Mouse (Mus musculus) kidney, postnatal 10 days (tissue): ENCODE measurements around the gene Dcps.

Experiments
- DNase-seq: peaks from one replicate; pipeline ENCODE4 v3.0.0; 2021; ENCODE audit warnings: mixed read lengths

The Dcps gene

GRCm38 (mm10) chr9:35131637-35132397 is 44.0 kb downstream of the Dcps start:
- DNase-seq = peak; percentile 61

DNA sequence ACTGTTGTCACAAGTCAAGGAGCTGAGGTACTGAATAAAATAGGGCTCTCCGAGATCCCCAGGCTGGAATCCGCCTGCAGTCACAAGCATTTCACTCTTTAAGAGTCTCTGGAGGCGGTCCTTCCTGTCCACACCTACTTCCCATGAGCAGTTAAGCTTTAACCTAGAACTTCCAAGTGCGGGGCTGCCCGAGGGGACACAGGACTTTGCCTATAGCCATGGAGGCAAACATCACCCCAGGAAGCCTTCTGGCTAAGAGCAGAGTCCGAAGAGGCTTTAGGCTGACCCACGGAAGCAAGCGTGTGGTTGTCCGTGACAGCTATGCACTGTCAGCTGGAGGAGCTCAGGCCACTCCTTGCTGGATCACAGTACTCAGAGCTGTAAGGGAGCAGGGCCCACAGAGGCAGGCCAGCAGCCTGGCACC is 46.9 kb downstream of the Dcps start:
- DNase-seq = peak; percentile 68

- DNase-seq = no peak
Measured at GRCm38 (mm10) chr9:35128564-35128963, 47.3 kb downstream of the Dcps start.

DNA sequence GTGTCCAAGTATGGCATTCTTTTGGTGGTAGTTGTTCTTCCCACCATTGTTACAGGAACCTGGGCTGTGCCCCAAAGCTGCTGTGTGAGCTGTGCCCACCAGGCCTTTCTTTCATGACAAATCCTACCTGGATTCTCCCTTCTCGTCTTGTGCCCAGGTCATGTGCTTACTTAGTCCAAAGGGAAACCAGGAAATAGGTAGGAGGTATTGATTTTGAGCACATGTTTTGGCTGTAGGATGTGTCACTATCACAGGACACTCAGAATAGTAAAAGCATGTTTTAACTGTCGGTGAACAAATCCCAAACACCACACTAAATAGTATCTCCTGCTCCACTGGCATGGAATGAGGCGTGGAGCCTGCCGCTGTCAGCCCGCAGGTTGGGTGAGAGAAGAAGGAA is 48.3 kb downstream of the Dcps start:
- no peak for DNase-seq

DNA sequence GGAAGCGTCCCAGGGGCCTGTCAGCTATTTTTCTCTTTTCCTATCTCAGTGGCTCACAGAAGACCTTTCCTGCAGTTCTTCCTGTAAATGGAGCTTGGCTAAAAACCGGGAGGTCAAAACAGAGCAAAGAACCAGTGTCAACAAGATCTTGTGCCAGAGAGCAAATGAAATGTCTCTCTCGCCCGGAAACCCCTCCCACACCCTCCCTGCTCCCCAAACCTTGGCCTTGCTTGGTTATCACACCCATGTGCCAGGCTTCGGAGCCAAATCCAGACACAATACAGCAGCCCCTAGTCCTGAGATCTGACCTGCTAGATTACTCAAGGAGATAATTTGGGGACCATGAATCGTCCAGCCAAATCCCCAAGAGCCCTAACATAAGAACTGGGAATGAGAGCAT is 48.7 kb downstream of the Dcps start:
- DNase-seq = peak; percentile 67

DNA sequence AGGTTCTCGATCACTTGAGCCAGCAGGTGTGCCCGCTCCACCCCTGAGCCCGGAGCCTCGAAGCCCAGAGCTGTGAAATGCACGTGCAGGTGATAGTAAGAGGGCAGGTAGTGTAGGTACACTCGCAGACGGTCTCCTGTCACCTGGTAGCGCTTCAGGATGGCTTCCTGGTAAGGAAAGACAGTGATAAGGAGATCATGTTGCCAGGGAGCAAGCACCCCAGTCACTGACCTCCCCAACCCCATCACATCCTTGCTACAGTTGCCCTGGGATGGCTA is 51.2 kb downstream of the Dcps start:
- DNase-seq = no peak

GRCm38 (mm10) chr9:35123804-35124677 is 51.8 kb downstream of the Dcps start:
- DNase-seq = no peak

DNA sequence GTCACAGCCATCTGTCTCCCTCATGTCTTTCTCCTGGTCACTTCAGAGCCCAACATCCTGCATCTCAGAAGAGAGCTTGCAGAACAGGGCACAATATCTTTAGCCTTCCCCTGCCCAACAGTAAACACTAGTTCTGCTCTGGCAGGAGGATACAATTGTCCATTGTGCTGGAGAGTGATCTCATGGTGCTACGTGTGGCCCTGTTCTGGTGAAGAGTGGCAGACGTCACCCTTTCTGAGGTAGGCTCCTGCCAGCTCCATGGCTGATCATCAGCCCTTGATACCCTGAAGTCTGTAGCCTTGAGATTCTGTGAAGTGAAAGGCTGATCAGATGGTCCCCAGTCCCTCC is 52.4 kb downstream of the Dcps start:
- no peak for DNase-seq

GRCm38 (mm10) chr9:35122551-35123266 is 53.2 kb downstream of the Dcps start:
- no peak for DNase-seq

DNA sequence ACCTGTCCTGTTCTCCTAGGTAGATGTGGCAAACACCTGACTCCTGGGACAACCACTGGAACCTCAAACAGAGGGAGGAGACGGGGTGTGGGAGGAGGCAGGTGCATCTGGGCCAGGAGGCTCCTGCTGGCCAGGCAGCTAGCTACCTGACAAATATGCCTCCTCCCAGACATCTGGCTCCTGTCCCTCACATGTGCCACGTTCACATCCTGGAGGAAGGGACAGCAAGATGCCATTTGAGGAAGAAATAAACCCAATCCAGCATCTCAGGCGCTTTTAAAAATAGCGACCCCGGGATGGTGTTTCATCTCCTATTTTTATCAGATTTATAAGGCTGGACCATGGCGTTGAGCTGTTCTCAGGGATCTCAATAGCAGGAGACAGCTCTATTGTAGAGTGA is 56.7 kb downstream of the Dcps start, which contains the start of gene St3gal4:
TSS of gene St3gal4 (minus strand) at position 101 of the 400 bp plus-strand sequence.
- DNase-seq = no peak

DNA sequence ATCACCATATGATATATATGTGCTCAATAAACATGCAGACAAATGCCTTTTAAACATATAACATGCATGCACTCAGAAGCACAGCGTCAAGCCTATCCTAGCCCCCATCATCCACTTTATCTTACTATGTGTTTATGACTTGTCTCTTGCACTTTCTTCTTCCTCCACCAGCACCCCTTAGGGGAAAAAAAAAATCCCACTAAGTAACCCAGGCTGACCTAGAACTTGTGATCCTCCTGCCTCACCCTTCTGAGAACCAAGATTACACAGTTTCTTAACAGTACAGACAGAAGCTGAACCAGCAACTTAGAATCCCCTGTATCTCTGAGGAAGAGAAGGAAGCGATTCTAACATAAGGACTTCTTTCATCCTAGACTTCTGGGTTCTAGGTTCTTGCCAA is 57.3 kb downstream of the Dcps start:
- DNase-seq = no peak

- DNase-seq = peak; percentile 67
Measured at GRCm38 (mm10) chr9:35117384-35118295, 58.2 kb downstream of the Dcps start.

DNA sequence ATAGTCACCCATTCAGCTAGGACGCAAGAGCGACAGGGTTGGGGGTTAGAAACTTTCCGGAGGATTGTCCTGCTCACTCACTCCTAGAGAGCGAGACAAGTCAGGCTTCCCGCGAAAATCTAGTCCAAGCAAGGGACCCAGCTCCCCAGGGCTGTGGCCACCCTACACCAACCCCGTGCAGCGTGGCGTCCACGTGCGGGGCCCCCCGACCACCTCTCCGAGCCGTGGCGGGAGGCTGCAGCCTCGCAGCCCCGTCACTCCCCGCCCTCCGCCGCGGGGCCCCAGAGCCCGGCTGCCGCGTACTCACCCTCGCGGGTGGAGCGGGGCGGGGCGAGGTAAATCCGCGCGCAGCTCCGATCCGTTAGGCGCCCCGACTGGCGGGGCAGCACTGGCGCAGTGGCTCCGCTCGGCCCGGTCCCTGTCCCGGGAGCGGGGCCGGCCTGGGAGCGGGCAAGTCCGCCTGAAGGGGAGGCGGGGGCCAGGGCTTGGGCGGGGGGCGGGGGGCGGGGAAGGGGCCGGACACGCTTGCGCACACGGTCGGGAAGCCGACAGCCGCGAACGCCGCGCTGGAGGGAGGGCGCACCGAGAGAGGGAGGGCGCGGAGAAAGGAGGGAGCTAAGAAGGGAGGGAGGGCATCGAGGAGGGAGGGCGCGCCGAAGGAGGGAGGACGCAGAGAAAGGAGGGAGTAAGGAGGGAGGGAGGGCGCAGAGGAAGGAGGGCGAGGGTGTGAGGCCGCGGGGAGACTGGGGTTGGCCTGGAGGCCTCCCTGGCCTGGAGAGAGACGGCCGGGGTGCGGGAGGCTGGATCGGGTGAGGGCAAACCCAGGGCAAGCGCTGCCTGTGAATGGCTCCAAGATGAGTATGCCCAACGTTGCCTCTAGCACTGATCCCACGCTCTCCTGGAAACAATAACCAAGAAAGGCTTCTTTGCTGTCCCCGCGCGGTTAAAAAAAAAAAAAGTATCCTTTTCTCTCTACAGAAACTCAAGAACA is 59.2 kb downstream of the Dcps start:
- DNase-seq = peak; percentile 89

- no peak for DNase-seq
Measured at GRCm38 (mm10) chr9:35115804-35116203, 60.1 kb downstream of the Dcps start.

- DNase-seq = peak; percentile 5
Measured at GRCm38 (mm10) chr9:35115299-35115698, 60.6 kb downstream of the Dcps start.

- peak; percentile 7 for DNase-seq
Measured at GRCm38 (mm10) chr9:35114234-35114633, 61.6 kb downstream of the Dcps start.

DNA sequence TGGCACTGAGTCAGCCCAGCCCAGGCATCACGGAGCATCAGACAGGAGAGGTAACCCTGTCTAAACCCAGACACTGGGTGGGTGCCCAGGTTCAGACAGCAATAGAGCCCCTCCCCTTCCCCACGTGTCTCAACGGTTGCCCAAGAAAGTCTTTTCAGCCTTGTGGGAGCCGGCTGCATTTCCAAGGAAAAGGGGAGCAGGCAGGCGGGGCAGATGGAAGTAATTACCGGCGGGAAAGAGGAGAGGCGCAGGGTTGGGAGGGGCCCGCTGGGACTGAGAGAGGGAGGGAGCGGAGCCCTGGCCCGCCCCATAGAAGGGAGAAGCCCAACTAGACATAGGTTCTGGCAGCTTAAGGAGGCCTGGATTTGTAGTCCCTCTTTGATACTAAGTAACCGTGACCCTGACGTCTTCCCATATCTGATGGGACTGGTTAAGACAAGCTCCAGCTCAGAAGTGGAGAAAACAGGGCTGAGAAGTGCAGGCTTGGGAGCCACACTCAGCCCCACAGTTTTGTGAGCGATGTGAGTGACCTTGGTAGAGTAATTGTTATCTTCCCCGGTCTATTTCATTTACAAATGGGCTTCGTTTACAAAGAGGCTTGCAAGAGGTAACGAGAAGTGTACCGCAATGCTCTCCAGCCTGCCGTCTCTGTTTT is 63.8 kb downstream of the Dcps start:
- DNase-seq = peak; percentile 55

DNA sequence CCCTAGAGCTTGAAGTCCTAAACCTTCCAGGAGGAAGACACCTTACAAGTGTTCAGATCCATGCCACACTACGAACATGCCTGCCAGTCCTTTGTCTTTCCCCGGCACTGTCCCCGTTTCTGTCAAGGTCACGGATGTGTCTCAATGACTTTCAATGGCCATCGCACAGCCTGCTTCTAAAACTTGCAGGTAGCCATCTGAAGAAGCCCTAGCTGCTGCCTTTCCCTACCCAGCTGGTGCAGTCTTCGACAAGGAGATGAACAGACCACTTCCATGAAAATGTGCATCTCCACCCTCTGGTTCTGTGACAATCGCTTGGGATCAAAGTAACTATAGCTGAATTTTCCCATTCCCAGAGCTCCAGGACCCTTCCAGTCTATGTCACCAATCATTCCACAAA is 64.4 kb downstream of the Dcps start:
- peak; percentile 7 for DNase-seq

GRCm38 (mm10) chr9:35110567-35110966 is 65.3 kb downstream of the Dcps start:
- DNase-seq = peak; percentile 5

GRCm38 (mm10) chr9:35110051-35110450 is 65.8 kb downstream of the Dcps start:
- DNase-seq = peak; percentile 3

DNA sequence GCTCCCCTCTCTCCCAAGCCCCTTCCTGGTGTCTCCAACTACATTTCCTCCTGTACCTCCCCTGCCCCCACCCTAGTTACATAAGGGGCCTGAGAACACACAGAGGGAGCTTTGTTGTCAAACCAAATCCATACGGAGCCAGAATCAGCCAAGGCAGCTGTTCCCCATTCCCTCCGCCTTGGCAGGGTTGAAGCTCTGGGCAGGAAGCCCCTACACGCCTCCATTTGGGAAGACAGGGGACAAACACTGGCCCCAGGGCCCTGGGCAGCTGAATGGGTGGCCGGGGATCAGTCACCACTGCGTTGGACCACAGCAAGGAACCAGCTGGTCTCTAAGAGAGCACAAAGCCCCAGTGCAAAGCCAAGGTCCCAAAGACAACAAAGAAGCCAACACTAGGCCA is 66.9 kb downstream of the Dcps start:
- peak; percentile 61 for DNase-seq
